Mouse (Mus musculus): ENCODE data around the gene Atp5c1. TPM values are rescaled to one million over a fixed set of nuclear protein-coding genes. Genes with fewer than 3 reads are reported as not detected.

The Atp5c1 gene
- polyA plus RNA-seq, 1 experiment: 1,002 TPM

DNA sequence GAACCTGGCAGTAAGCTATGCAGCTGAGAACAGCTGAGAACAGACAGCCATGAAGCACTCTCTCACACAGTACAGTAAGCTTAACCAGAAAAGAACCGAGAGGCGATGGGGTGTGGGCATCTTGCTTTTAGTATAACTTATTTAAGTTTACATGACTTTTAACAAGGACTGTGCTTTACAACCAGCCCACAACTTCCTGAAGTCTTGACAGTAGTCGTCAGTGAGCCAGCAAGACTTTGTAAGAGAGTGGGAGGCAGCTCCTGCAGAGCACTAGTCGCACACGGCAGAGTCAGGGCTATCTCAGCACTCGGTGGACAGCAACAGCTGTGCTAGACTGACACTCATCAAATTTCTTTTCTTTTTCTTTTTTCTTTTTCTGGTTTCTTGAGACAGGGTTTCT is 56.0 kb downstream of the Atp5c1 start:
- Histone ChIP-seq H3K27ac (ENCODE audit: insufficient read depth, low read depth, low read length) (no peak overlapping the region), H3K27me3 (replicated peaks; ENCODE audit: control insufficient read depth, insufficient read depth, low read length) (no peaks in the 10 kb centered on the region), H3K4me3 (ENCODE audit: insufficient read depth, low read depth, low read length) (no peak overlapping the region), H3K4me1 (ENCODE audit: control insufficient read depth, insufficient read depth, low read length) (no peaks in the 10 kb centered on the region), H3K36me3 (ENCODE audit: control insufficient read depth, insufficient read depth, low read length) (no peaks in the 10 kb centered on the region)
- no peak for DNase-seq
- 77% methylated on average over 6 of the region's 6 CpGs for WGBS
- TF ChIP-seq POLR2A (IDR thresholded peaks at IDR 0.05; ENCODE audit: low read depth, low read length) (no peak), CTCF (conservative IDR thresholded peaks at IDR 0.05; ENCODE audit: insufficient read depth, insufficient read length, low read depth, low read length) (no peak)

GRCm38 (mm10) chr2:10021296-10021695 is 59.0 kb downstream of the Atp5c1 start:
- no peak for DNase-seq

GRCm38 (mm10) chr2:10014951-10015635 is 65.2 kb downstream of the Atp5c1 start:
- DNase-seq: no peak
- 82% methylated on average over 10 of the region's 10 CpGs for WGBS
- H3K4me3 ChIP-seq (ENCODE audit: insufficient read depth, low read depth, low read length): no peak overlapping the region
- no peaks in the 10 kb centered on the region for H3K27me3 ChIP-seq (replicated peaks; ENCODE audit: control insufficient read depth, insufficient read depth, low read length)
- H3K27ac ChIP-seq (ENCODE audit: insufficient read depth, low read depth, low read length): no peak overlapping the region
- H3K4me1 ChIP-seq (ENCODE audit: control insufficient read depth, insufficient read depth, low read length): no peaks in the 10 kb centered on the region
- no peak for TF ChIP-seq POLR2A (IDR thresholded peaks at IDR 0.05; ENCODE audit: low read depth, low read length)
- no peak for TF ChIP-seq CTCF (conservative IDR thresholded peaks at IDR 0.05; ENCODE audit: insufficient read depth, insufficient read length, low read depth, low read length)
- H3K36me3 ChIP-seq (ENCODE audit: control insufficient read depth, insufficient read depth, low read length): no peaks in the 10 kb centered on the region

More at GRCm38 (mm10) chr2:10021296-10021695, 59.0 kb downstream of the Atp5c1 start:
- no peaks in the 10 kb centered on the region for H3K4me1 ChIP-seq (ENCODE audit: control insufficient read depth, insufficient read depth, low read length)
- WGBS: 89% methylated on average over 11 of the region's 11 CpGs
- TF ChIP-seq POLR2A (IDR thresholded peaks at IDR 0.05; ENCODE audit: low read depth, low read length) (no peak), CTCF (conservative IDR thresholded peaks at IDR 0.05; ENCODE audit: insufficient read depth, insufficient read length, low read depth, low read length) (no peak)
- no peak overlapping the region for H3K27ac ChIP-seq (ENCODE audit: insufficient read depth, low read depth, low read length)
- no peaks in the 10 kb centered on the region for H3K36me3 ChIP-seq (ENCODE audit: control insufficient read depth, insufficient read depth, low read length)
- no peak overlapping the region for H3K4me3 ChIP-seq (ENCODE audit: insufficient read depth, low read depth, low read length)
- no peaks in the 10 kb centered on the region for H3K27me3 ChIP-seq (replicated peaks; ENCODE audit: control insufficient read depth, insufficient read depth, low read length)

DNA sequence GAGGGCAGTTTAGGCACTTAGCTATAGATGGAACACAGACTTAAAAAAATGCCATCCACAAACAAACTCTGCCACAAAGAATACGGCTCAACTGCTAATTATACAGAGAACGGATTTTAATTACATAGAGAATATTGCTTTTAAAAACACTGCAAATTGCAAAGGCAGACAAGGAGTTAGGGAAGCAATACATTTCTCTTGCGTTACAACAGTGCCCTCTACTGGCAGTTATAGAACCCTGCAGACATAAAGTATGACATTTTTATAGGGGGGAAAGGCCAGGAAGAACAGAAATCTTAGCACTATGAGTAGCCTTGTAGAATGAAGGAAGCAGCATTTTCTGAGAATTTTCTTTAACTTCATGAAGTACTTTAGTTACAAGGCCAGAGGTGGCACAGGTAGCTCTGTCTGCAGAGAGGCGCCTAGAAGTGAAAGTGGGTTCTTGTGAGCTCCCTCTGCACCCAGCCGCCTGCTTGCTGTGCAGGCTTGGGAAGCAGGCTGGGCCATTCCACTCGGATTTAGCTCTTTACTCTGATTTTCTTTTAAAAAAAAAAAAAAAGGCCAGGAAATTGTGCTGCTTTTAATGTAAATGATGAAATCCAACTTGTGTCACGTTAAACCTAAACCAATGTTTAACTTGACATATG is 69.9 kb downstream of the Atp5c1 start:
- H3K27me3 ChIP-seq (replicated peaks; ENCODE audit: control insufficient read depth, insufficient read depth, low read length): no peaks in the 10 kb centered on the region
- H3K27ac ChIP-seq (ENCODE audit: insufficient read depth, low read depth, low read length): no peak overlapping the region
- TF ChIP-seq CTCF (conservative IDR thresholded peaks at IDR 0.05; ENCODE audit: insufficient read depth, insufficient read length, low read depth, low read length) (peak; percentile 29; the same call in 1 of the 2 replicates), POLR2A (IDR thresholded peaks at IDR 0.05; ENCODE audit: low read depth, low read length) (no peak)
- peak; percentile 50 for DNase-seq
- H3K36me3 ChIP-seq (ENCODE audit: control insufficient read depth, insufficient read depth, low read length): no peaks in the 10 kb centered on the region
- H3K4me3 ChIP-seq (ENCODE audit: insufficient read depth, low read depth, low read length): no peak overlapping the region
- no peaks in the 10 kb centered on the region for H3K4me1 ChIP-seq (ENCODE audit: control insufficient read depth, insufficient read depth, low read length)
- 43% methylated on average over 7 of the region's 7 CpGs for WGBS

GRCm38 (mm10) chr2:10009671-10010254 is 70.5 kb downstream of the Atp5c1 start:
- Histone ChIP-seq H3K27ac (ENCODE audit: insufficient read depth, low read depth, low read length) (no peak overlapping the region; the same call in 1 of the 2 replicates), H3K4me3 (ENCODE audit: insufficient read depth, low read depth, low read length) (no peak overlapping the region), H3K4me1 (ENCODE audit: control insufficient read depth, insufficient read depth, low read length) (no peaks in the 10 kb centered on the region), H3K27me3 (replicated peaks; ENCODE audit: control insufficient read depth, insufficient read depth, low read length) (no peaks in the 10 kb centered on the region), H3K36me3 (ENCODE audit: control insufficient read depth, insufficient read depth, low read length) (no peaks in the 10 kb centered on the region)
- 69% methylated on average over 13 of the region's 13 CpGs for WGBS
- DNase-seq: no peak
- TF ChIP-seq CTCF (conservative IDR thresholded peaks at IDR 0.05; ENCODE audit: insufficient read depth, insufficient read length, low read depth, low read length) (no peak), POLR2A (IDR thresholded peaks at IDR 0.05; ENCODE audit: low read depth, low read length) (no peak)

- WGBS: 84% methylated on average over 4 of the region's 4 CpGs
- no peak overlapping the region for H3K27ac ChIP-seq (ENCODE audit: insufficient read depth, low read depth, low read length)
- H3K4me1 ChIP-seq (ENCODE audit: control insufficient read depth, insufficient read depth, low read length): no peaks in the 10 kb centered on the region
- DNase-seq: no peak
- no peak overlapping the region for H3K4me3 ChIP-seq (ENCODE audit: insufficient read depth, low read depth, low read length)
- H3K36me3 ChIP-seq (ENCODE audit: control insufficient read depth, insufficient read depth, low read length): no peaks in the 10 kb centered on the region
- H3K27me3 ChIP-seq (replicated peaks; ENCODE audit: control insufficient read depth, insufficient read depth, low read length): no peaks in the 10 kb centered on the region
- TF ChIP-seq CTCF (conservative IDR thresholded peaks at IDR 0.05; ENCODE audit: insufficient read depth, insufficient read length, low read depth, low read length) (no peak), POLR2A (IDR thresholded peaks at IDR 0.05; ENCODE audit: low read depth, low read length) (no peak)
Measured at GRCm38 (mm10) chr2:10008593-10008992, 71.7 kb downstream of the Atp5c1 start.

Other genes with a start within 250 kb of the Atp5c1 start
- 0.39 and 1.4 TPM in 2 replicates for gene 4930412O13Rik, start 199.3 kb downstream of the Atp5c1 start, polyA plus RNA-seq (2012; rRNA removed)
- gene 9230102O04Rik, start 191.0 kb downstream of the Atp5c1 start, polyA plus RNA-seq (2012; rRNA removed): 1.6 and 2.8 TPM in 2 replicates
- 14.9 and 15.4 TPM in 2 replicates for gene Gata3, start 190.5 kb downstream of the Atp5c1 start, polyA plus RNA-seq (2012; rRNA removed)
- gene Taf3, start 31.9 kb downstream of the Atp5c1 start, polyA plus RNA-seq (2012; rRNA removed): 5.3 and 6.5 TPM in 2 replicates
- gene Kin, start 83 bp upstream of the Atp5c1 start, polyA plus RNA-seq (2012; rRNA removed): 3.2 and 4.6 TPM in 2 replicates
- 0.78 and 1.0 TPM in 2 replicates for gene Itih2, start 50.9 kb upstream of the Atp5c1 start, polyA plus RNA-seq (2012; rRNA removed)
- 14.0 and 14.1 TPM in 2 replicates for gene Itih5, start 73.1 kb upstream of the Atp5c1 start, polyA plus RNA-seq (2012; rRNA removed)

All from kidney, adult 2 months (tissue).